Mouse (Mus musculus) G1E-ER4 (cell line): ENCODE results near the gene Pdk1. TPM values are rescaled to one million over a fixed set of nuclear protein-coding genes. Genes with fewer than 3 reads are reported as not detected.

Experiments
- GATA1 ChIP-seq: IDR thresholded peaks from one replicate; pipeline ENCODE4 v1.8.0; 2012; ENCODE audit warnings: low read length, inconsistent platforms
- polyA plus RNA-seq: library from polyadenylated mRNA; stranded (reverse); fragments of >175 nt; gene quantifications from 2 replicates; pipeline ENCODE4 v1.2.3, GENCODE M21; 2012

The Pdk1 gene
- polyA plus RNA-seq, result 73.2 and 117 TPM in 2 replicates

DNA sequence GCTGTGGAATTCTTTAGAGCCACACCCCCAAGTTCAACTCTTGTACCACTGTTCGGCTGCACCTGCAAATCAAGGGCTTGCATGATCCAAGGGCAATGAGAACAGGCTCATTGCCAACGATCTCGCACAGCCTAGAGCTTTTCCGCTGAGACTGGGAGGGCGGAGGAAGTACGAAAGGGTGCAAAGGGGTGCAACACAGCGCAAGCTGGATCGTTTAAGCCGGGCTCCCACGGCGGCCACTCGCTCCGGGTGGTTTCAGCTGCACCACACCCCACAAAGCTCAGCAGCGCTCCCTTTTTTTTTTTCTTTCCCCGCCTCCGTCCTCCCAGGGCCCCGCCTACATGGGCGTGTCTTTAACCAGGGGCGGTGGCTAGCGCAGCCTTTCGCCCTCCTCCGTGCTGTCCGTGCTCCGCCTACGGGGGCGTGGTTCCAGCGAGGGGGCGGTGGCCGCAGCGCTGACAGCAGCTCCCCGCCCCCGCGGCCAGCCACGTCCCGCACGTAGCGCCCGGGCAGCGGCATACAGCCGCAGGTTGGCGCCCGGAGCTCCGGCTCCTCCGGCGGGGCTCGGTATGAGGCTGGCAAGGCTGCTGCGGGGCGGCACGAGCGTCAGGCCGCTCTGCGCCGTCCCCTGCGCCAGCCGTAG, at the start of gene Pdk1:
Gene Pdk1 (plus strand): TSS at position 424 of the 643 bp plus-strand sequence.
- TF ChIP-seq GATA1, result no peak

DNA sequence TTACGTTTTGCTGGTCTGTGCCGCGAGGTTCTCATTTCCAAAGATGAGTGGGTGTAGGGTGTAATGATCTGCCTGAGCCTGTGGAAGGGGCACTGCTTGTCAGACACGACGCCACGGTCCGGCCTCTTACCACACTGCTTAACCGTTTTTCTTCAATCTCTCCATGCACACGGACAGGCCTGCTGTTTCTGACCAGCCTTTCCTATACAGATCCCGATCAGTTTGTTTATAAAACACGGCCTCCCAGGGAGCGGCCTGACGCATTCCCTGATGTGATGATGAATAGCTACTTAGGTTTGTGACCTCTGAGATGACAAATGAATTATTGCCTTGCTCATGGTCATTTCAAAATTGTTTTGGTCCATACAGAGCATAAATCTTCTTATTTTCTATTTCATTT, 48.9 kb upstream of the Pdk1 start:
- TF ChIP-seq GATA1, result no peak

DNA sequence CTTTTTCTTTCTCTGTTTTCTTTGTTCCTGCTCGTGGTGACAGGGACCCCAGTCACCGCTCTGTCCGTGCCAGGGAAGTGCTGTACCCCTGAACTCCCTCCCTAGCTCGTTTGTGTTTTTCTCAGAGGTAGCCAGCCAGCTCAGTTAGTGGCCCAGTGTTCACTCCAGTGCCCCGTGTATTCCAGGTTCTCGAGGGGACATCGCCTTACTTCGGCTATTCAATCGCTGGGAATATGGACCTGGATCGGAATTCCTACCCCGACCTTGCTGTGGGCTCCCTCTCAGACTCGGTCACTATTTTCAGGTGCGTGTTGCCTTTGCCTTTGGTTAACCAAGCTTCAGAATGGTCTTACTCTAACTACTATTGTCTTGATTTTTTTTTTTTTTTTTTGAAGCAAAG, 45.3 kb upstream of the Pdk1 start:
- no peak for TF ChIP-seq GATA1

DNA sequence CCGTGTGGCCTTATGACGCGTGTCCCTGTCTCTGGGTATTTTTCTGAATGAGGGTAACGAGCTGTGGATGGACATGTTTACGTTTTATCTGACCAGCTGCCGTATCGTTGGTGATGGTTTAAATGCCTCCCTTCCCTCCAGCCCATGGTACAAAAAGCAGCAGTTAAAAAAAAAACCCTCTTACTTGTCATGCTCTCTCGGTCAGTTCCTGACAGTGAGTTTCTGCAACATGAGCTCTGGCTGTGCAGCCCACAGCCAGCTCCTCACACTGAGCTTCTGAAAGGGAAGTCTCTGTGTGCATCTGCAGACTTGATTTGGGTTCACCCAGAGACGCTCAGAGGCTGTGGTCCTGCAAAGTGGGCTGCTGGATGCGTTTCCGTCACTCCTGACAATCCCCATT, 44.1 kb upstream of the Pdk1 start:
- TF ChIP-seq GATA1, result no peak

DNA sequence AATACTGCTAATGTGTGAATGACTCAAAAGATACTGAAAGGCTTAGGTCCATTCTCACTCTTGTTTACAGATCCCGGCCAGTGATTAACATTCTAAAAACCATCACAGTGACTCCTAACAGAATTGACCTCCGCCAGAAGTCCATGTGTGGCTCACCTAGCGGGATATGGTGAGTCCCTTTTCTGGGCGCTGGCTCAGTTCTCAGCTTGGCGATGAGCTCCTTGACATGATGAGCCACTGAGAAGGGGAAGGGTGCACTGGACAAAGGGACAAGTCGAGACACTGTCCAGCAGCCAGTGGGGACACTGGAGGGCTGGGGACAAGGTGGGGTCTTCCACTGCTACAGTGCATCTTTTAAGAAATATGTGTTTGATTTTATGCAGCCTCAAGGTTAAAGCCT, 39.4 kb upstream of the Pdk1 start:
- no peak for TF ChIP-seq GATA1

DNA sequence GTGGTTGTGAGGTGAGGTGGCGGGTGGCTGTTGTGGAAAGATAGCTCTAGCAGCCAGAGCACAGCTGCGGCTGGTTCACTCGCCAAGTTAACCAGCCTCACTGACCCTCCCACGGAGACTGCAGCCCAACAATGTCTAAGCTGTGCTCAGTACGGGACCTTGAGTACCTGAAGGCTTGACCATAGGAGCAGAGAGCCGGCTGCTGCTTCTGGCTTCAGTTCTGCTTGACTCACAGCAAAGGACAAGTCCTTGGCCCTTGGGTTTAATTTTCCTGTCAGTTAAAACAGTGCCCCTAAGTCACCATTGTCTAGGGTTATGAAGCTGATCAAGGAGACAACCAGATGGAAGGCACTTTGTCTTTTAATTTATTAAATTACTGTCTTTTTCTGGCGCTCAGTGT, 38.7 kb upstream of the Pdk1 start:
- TF ChIP-seq GATA1, result no peak

DNA sequence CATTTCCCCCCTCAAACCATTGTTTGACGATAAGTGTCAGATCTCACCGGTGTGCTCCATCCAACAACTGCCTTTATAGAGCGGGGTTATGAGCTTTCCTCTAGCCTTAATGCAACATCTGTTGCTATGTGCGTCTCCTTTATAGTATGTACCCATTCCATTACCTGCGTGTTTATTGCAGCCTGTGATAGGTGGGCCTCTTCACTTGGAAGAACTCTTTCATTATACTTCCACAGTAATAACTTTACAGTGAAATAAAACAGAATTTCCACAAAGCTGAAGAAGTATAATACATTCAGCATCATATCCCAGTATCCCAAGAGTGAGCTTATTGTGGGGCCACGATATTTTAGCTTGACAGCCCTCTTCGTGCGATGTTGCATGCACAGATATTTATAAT, 37.5 kb upstream of the Pdk1 start:
- TF ChIP-seq GATA1, result no peak

DNA sequence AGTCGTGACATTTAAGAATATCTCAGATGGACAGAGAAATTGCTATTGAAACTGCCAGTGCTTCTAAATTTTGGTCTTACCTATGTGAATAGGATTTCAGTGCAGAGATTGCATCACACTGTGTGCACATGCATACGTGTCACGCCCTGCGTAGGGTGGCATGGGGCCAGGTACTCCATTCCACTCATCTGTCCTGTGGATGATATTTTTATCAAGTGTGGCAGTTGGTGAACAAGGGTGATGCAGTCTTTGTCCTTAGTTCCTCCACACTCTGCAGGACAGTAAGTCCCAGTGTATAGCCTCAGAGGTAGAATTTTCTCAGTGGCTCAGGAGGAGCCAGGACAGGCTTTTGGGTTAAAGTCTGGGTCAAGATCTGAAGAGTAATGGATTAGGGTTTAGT, 36.8 kb upstream of the Pdk1 start:
- TF ChIP-seq GATA1, result no peak

DNA sequence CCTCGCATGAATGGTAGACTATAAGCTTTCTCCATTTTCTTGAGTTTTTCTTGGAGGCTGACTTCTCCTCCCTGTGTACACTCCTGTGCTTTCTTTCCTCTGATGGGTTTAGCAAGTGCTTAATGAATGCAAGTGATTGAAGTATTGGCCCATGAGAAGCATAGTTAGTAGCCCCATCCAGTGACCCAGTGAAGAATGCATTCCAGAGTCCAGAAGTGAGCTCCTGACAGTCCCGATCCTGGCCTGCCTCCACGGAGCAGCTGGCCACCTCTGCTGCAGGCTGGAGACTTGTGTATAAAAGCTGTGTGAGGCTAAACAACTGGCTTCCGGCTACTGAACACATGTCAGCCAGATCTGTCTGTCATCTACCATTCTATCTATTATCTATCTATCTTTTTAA, 35.8 kb upstream of the Pdk1 start:
- no peak for TF ChIP-seq GATA1

DNA sequence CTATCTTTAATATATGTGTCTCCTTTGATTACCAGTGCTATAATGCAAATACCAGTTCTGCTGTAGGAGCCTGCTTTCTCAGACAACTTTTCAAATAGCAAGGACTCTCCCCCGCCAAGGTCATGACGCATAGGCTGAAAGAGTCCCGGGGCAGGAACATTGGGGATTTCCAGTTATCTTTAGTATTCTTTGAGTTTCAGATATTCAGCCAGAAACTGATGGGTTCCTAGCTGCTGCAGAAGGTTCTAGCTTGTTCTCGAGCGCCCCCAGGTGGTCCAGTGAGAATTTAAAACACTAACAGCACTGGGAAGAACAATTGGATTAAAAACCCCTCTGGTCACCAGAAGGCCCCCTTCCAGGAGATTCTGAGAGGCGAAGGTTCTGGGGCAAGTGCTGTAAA, 35.2 kb upstream of the Pdk1 start:
- no peak for TF ChIP-seq GATA1

DNA sequence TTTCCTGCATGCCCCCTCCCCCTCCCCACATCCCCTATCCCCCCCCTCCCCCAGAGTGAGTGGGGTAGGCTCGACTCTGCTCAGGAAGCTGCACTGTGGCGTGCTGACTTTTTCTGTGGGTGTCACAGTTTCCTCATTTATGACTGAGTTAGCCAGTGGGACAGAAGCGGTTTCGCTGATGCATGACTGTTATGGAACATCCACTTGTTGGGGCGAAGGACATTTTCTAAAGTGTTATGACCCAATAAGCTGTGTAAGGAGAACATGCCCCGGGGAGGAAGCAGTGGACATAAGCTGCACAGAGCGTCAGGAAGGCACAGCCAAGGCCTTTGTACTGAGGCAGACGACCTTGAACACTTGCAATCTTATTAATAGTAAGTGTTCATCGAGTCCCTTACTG, 29.7 kb upstream of the Pdk1 start:
- no peak for TF ChIP-seq GATA1

DNA sequence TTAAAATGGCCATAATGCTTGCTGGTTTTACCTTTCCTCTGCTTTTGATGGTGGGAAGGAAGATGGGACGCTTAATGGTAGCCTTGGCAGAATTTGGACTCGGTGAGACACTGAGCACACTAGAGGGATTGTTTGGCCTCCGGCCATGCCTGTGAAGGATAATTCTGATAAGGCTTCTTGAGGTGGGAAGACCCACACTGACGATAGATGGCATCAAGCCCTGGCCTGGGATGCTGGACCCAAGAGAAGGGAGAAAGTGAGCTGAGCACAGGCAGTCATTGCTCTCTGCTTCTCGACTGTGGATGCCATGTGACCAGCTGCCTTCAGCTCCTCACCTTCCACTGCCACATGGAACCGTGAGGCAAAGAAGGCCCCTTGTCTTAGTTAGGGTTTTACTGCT, 28.1 kb upstream of the Pdk1 start:
- TF ChIP-seq GATA1, result no peak

DNA sequence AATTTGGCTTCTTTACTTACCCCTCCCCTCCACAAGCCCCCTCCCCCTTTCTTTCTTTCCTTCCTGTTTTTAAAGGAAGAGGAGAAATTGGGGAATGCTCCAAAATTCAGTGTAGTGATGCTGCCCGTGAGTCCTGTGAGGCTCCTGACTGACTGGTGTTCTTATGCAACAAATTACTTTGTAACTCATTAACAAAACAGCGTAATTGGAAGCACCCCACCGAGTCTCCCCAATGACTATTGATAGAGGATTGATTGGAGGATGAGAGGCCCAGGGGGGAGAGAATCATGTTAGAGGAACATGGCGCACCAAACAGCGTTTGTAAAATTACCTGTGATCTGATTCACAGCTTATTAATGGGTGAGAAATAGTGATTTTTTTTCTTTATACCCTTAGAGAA, 17.9 kb upstream of the Pdk1 start:
- no peak for TF ChIP-seq GATA1

DNA sequence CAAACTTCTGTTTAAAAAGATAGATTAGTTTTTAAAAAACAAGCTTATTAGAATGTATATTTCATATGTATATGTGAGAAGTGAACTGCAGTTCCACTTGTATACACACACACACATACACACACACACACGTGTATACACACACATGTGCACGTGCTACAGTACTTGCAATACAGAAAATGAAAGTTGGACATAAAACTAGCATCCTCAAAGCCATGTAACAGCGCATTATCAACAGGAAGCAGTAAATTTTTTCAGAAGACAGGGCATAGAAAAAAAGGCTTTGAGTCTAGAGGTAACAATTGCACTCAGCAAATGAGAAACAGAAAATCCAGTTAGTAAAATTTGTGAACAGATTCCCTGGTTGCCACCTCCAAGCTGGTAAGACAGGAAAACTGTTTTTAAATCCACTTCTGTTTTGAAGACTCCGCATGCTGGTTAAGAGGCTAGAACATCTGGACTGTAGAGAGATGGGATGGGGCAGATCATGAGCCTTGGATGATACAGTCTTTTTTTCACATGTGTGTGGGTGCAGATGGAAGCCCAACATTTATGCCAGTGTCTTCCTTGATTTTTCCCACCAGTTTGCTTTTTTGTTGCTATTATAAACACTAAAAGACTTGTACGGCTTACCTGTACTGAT, 9.4 kb upstream of the Pdk1 start:
- no peak for TF ChIP-seq GATA1

DNA sequence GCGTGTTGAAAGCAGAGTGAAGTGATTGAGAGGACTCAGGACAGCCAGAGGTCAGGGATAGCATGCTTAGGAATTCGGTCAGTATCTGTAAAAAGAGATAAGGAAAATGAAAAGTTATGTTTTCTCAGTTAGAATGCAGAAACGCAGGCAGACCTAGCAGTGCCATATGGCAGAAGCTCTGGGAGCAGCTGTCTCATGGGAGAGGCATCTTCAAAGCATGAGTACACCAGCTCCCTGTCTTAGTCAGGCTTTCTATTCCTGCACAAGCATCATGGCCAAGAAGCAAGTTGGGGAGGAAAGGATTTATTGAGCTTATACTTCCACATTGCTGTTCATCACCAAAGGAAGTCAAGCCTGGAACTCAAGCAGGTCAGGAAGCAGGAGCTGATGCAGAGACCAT, 8.0 kb upstream of the Pdk1 start:
- no peak for TF ChIP-seq GATA1

DNA sequence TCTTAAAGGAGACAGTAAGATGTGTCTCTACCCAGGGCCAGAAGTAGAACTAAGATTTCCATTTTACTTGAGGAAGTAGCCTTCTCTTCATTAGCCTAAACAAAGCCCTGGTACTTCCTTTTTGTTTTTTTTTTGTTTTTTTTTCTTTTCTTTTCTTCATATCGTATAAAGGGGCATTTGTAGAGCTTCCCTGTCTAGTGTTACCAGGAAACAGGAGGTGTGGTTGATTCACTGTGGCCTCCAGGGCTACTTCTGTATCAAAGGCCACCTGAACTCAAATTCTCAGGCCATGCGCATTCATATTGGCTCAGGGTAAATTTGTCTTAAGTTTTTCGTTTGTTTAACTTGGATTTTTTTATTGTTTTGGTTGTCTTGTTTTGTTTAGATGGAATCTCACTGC, 7.1 kb upstream of the Pdk1 start:
- no peak for TF ChIP-seq GATA1

DNA sequence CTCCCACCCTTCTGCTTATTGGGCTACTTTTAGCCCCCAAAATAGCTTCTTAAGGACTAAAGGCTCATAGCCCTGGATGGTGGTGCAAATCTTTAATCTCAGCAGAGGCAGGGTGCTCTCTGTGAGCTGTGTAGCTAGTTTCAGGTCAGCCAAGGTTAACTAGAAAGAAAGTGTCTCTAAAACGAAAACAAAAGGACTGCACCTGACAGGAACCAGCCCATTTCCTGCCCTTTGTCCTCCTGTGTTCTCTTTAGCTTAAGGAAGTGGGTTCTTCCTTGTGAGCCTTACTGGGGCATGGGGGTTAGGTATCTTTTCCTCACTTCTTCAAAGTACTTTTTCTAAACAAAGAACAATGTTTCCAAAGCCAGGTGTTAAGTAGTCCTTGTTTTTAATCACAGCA, 6.5 kb upstream of the Pdk1 start:
- TF ChIP-seq GATA1, result no peak

DNA sequence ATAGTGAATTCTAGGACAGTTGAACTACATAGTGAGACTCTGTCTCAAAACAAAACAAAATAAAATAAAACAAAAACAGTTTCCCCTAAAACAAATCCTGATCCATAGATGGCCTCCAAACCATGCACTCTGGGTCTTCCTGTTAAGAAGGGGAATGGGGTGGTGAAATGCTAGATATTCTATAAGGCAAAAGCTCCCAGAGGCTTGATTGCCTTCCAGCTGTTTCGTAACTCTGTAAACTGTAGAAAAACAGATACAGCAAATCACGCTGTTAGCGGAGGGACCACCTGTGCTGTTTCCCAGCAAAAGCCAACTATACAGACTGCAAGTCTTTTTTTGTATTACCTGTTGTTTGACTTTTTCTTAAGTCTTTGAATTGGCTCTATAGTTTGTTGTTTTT, 6.0 kb upstream of the Pdk1 start:
- no peak for TF ChIP-seq GATA1

DNA sequence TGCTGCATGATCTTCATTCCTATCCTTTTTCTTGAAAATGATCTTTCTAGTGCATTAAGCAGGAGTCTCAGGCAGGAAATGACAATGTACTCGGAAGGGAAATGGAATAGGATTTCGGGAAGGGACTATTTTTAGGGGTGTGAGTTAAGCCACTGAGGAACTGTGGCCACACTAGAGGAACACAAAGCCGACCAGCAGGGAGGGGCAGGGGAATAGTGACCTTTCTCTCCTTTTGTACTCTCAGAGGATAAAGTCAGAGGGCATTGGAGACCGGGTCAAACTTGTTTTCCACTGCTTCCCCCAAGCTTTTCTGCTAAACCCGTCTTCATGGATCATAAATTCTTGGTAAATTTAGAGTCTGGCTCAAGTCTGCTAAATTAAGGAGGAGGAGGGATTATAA, 5.5 kb upstream of the Pdk1 start:
- TF ChIP-seq GATA1, result no peak
